Mouse (Mus musculus) embryonic fibroblast, embryonic 13.5 days (primary cell): ENCODE measurements at regions not wholly inside any gene's neighbourhood (a gene's known extent, or its start where the extent isn't known, plus 50 kb on each side); places are given as distances from the start of the nearest gene placed in this dataset.

ENCODE experiments used
- CTCF ChIP-seq: IDR thresholded peaks from 2 replicates; pipeline ENCODE4 v1.5.1; 2011; ENCODE audit warnings: mild to moderate bottlenecking, control low read depth, low read length, moderate library complexity, borderline replicate concordance; ENCODE audit not compliant: insufficient read depth
- POLR2A ChIP-seq: IDR thresholded peaks from 2 replicates; pipeline ENCODE4 v1.6.1; 2011; ENCODE audit warnings: low read depth, mild to moderate bottlenecking, control low read depth, low read length, moderate library complexity

- TF ChIP-seq CTCF (no peak), POLR2A (no peak)
These were observed 240.1 kb upstream of the Zeb2 start for GRCm38 (mm10) chr2:45357266-45357665.
